Mouse (Mus musculus) hindbrain, embryonic 11.5 days (tissue): ENCODE results near the gene Cpt2. TPM values are rescaled to one million over a fixed set of nuclear protein-coding genes. Genes with fewer than 3 reads are reported as not detected.

Experiments
- ATAC-seq: fragments of 200-750 bp; cut with Nextera tagmentation; 2 replicates; pipeline ENCODE4 v1.8.0; 2017; ENCODE audit warnings: mild to moderate bottlenecking, moderate TSS enrichment, moderate library complexity; ENCODE audit not compliant: low FRiP score
- DNase-seq: peaks from one replicate; pipeline ENCODE4 v3.0.0-alpha.2; 2015; ENCODE audit warnings: low spot score
- H3K27ac ChIP-seq: fragments of 300-500 bp; sonication (generic); 2 replicates; pipeline ENCODE4 v1.5.1; 2014; ENCODE audit warnings: mild to moderate bottlenecking, low read depth, low read length
- H3K27me3 ChIP-seq: fragments of 300-500 bp; sonication (generic); 2 replicates; pipeline ENCODE4 v1.6.1; 2014; ENCODE audit warnings: mild to moderate bottlenecking, low read length, moderate library complexity, mixed read lengths; ENCODE audit not compliant: control insufficient read depth, insufficient read depth
- H3K36me3 ChIP-seq: fragments of 300-500 bp; sonication (generic); 2 replicates; pipeline ENCODE4 v1.6.1; 2014; ENCODE audit warnings: mild to moderate bottlenecking, low read length, moderate library complexity, mixed read lengths; ENCODE audit not compliant: control insufficient read depth, insufficient read depth
- H3K4me1 ChIP-seq: fragments of 300-500 bp; sonication (generic); replicated peaks from 2 replicates; pipeline ENCODE4 v1.6.1; 2014; ENCODE audit warnings: low read length, mixed read lengths; ENCODE audit not compliant: control insufficient read depth, insufficient read depth
- H3K4me2 ChIP-seq: fragments of 300-500 bp; sonication (generic); replicated peaks from 2 replicates; pipeline ENCODE4 v1.6.1; 2014; ENCODE audit warnings: mild to moderate bottlenecking, low read depth, low read length
- H3K4me3 ChIP-seq: fragments of 300-500 bp; sonication (generic); 2 replicates; pipeline ENCODE4 v1.5.1; 2014; ENCODE audit warnings: low read depth, low read length
- H3K9ac ChIP-seq: fragments of 300-500 bp; sonication (generic); 2 replicates; pipeline ENCODE4 v1.6.1; 2014; ENCODE audit warnings: low read depth, low read length
- H3K9me3 ChIP-seq: fragments of 300-500 bp; sonication (generic); 2 replicates; pipeline ENCODE4 v1.6.1; 2016; ENCODE audit warnings: low read length; ENCODE audit not compliant: control insufficient read depth
- WGBS: fragments of 180-500 bp; shearing (Covaris S2); extraction: QIAGEN DNeasy Blood & Tissue Kit; methylation state at CpG from one replicate; pipeline ENCODE4 v1.1.7; 2014; 5-methylcytosine and 5-hydroxymethylcytosine counted together
- polyA plus RNA-seq: library from polyadenylated mRNA; unstranded; fragments of >200 nt; fragmentation: Nextera tagmentation; extraction: Ambion mirVana; gene quantifications from 2 replicates; pipeline ENCODE4 v1.2.1, GENCODE M21; 2014

Gene Cpt2
- polyA plus RNA-seq, 1 experiment from 2014 or later = 34.0 TPM

DNA sequence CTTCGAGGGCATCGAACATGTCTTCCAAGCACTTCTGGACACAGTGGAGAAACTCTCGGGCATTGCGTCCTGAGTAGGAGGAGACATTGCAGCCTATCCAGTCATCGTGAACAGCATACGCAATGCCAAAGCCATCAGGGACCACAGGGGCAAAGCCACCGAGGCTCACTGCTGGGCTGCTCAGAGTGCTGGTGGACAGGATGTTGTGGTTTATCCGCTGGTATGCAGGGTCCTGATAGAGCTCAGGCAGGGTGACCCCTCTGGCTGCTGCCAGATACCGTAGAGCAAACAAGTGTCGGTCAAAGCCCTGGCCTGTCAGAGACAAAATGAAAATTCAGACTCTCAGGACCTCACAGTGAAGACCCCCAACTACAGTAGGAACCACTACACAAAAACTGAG, 19.2 kb downstream of the Cpt2 start:
- H3K9me3 ChIP-seq = no peaks in the 10 kb centered on the region
- no peak overlapping the region for H3K27ac ChIP-seq
- no peak overlapping the region for H3K9ac ChIP-seq
- H3K4me1 ChIP-seq = no peaks in the 10 kb centered on the region
- H3K4me2 ChIP-seq = no peak overlapping the region
- ATAC-seq (no peak), DNase-seq (no peak)
- no peaks in the 10 kb centered on the region for H3K36me3 ChIP-seq
- H3K27me3 ChIP-seq = no peaks in the 10 kb centered on the region
- H3K4me3 ChIP-seq = no peak overlapping the region
- WGBS = 95% methylated on average over 10 of the region's 10 CpGs

- Histone ChIP-seq H3K27me3 (no peaks in the 10 kb centered on the region), H3K4me3 (no peak overlapping the region), H3K4me2 (no peak overlapping the region), H3K4me1 (no peaks in the 10 kb centered on the region), H3K36me3 (no peaks in the 10 kb centered on the region), H3K9me3 (no peaks in the 10 kb centered on the region), H3K9ac (no peak overlapping the region), H3K27ac (no peak overlapping the region)
- ATAC-seq (no peak), DNase-seq (no peak)
- WGBS = 95% methylated on average over 3 of the region's 3 CpGs
These were observed 23.2 kb downstream of the Cpt2 start for GRCm38 (mm10) chr4:107900206-107900605.

GRCm38 (mm10) chr4:107899211-107899927, 24.0 kb downstream of the Cpt2 start:
- H3K9ac ChIP-seq = no peak overlapping the region
- ATAC-seq (no peak), DNase-seq (no peak)
- no peaks in the 10 kb centered on the region for H3K27me3 ChIP-seq
- no peak overlapping the region for H3K4me2 ChIP-seq
- WGBS = 87% methylated on average over 5 of the region's 5 CpGs
- H3K9me3 ChIP-seq = no peaks in the 10 kb centered on the region
- H3K36me3 ChIP-seq = no peaks in the 10 kb centered on the region
- H3K4me1 ChIP-seq = no peaks in the 10 kb centered on the region
- H3K4me3 ChIP-seq = no peak overlapping the region
- no peak overlapping the region for H3K27ac ChIP-seq

DNA sequence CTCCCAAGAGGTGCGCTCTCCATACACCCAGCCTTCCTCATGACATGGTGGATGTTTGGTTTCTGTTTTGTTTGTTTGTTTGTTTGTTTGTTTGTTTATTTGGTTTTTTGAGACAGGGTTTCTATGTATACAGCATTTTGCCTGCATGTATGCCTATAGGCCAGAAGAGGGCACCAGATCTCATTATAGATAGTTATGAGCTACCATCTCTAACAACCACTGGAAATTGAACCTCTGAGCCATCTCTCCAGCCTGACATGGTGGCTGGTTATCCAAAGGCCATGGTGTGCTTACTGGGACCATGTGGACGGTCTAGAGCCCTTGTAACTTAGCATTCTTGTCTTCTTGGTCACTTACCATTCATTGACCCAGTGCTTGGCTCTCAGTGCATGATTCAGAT, 30.7 kb downstream of the Cpt2 start:
- ATAC-seq = no peak
- Histone ChIP-seq H3K4me1 (no peaks in the 10 kb centered on the region), H3K4me3 (no peak overlapping the region), H3K4me2 (no peak overlapping the region), H3K9me3 (no peaks in the 10 kb centered on the region), H3K9ac (no peak overlapping the region), H3K36me3 (0 out of 2 replicates have a peak, but pooled peaks cover 2% of the 10 kb centered on the region), H3K27ac (no peak overlapping the region), H3K27me3 (no peaks in the 10 kb centered on the region)
- DNase-seq = peak; percentile 41
- 81% methylated on average over 2 of the region's 2 CpGs for WGBS

DNA sequence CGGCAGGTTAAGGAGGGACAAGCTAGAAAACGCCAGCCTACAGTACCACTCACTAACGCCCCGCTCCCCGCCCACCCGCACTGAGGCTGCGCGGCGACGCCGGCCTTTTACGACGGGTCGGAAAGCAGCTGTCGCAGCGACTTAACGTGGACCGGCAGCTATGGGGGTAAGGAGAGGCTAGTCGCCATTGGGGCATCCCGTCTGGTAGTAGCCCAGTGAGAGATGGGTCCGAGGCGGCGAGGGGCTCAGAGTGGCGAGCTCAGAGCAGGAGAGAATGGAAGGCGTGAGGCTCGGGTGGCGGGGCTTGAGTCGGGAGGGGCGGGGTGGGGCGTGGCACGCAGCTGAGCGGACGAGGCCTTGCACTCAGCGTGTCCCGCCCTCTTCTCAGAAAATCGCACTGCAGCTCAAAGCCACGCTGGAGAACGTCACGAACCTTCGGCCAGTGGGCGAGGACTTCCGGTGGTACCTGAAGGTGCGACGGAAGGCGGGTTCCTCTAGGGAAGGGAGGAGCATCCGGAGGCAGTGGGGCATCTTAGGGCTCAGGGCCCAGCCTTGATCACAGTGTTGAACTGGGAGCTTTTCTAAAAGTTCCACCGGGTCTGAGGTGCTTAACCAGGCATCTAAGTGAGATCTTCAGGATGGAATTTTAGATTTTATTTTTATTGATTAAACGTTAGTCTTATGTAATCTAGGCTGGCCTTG, 33.5 kb downstream of the Cpt2 start, which contains the start of gene 0610037L13Rik:
TSS of gene 0610037L13Rik (plus strand) at position 83 of the 702 bp plus-strand sequence.
- peak; percentile 94 for ATAC-seq
- peak within 1 kb of the TSS; percentile 74 for H3K9ac ChIP-seq
- H3K4me3 ChIP-seq = peak within 1 kb of the TSS; percentile 44
- peak within 1 kb of the TSS; percentile 87 for H3K27ac ChIP-seq
- H3K27me3 ChIP-seq = no peaks in the 10 kb centered on the region
- H3K4me1 ChIP-seq = no peaks in the 10 kb centered on the region
- WGBS = under 1% methylated on average over 45 of the region's 48 CpGs
- 0 out of 2 replicates have a peak, but pooled peaks cover 5% of the 10 kb centered on the region for H3K36me3 ChIP-seq
- DNase-seq = peak; percentile 94
- no peaks in the 10 kb centered on the region for H3K9me3 ChIP-seq
- peak within 1 kb of the TSS; percentile 82 for H3K4me2 ChIP-seq

GRCm38 (mm10) chr4:107889385-107889730, 34.1 kb downstream of the Cpt2 start:
- DNase-seq = no peak
- Histone ChIP-seq H3K4me1 (no peaks in the 10 kb centered on the region), H3K4me3 (peak overlapping the region; percentile 44), H3K9me3 (no peaks in the 10 kb centered on the region), H3K9ac (peak overlapping the region; percentile 74), H3K36me3 (peaks cover 8% of the 10 kb centered on the region; the same call in 1 of the 2 replicates), H3K27me3 (no peaks in the 10 kb centered on the region), H3K27ac (peak overlapping the region; percentile 87), H3K4me2 (peak overlapping the region; percentile 82)
- WGBS = under 1% methylated on average over 12 of the region's 12 CpGs
- ATAC-seq = peak; percentile 57

DNA sequence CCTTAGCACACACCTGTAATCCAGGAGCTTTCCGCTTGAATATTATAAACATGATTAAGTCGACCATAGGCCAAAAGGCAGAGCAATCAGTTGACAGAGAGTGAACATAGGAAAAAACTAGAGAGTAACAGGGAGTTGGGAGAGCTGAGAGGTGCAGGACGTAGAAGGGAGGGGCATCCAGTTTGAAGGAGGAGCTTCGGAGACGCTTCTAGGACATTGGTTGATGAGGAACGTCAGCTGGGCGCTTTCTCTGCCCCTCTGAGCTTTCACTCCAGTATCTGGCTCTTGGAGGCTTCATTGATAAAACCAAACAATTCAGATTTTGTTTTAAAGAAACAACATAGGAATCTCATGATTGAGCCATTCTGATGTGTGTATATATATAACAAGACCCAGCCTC, 37.0 kb downstream of the Cpt2 start:
- Histone ChIP-seq H3K9me3 (no peaks in the 10 kb centered on the region), H3K4me3 (no peak overlapping the region), H3K27ac (no peak overlapping the region), H3K36me3 (peaks cover 10% of the 10 kb centered on the region; the same call in 1 of the 2 replicates), H3K4me2 (no peak overlapping the region), H3K27me3 (no peaks in the 10 kb centered on the region), H3K4me1 (no peaks in the 10 kb centered on the region), H3K9ac (no peak overlapping the region)
- DNase-seq = no peak
- WGBS = 84% methylated on average over 7 of the region's 7 CpGs
- no peak for ATAC-seq

DNA sequence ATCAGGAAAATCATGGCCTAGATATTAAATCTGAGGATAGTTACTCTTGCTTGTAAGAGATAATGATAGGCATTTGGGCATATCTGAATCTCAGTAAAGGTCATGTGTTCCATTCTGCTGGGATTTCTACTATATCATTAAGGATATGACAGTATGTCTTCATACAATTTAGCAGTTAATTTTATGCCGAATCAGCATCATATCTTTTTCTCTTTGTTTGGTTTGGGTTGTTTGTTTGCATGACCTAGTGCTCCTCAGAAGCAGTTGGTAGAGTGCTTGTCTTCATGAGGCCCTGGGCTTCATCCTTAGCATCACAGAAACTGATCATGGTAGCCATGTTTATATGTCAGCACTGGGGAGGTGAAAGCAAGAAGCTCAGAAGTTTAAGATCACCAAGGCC, 41.8 kb downstream of the Cpt2 start:
- Histone ChIP-seq H3K4me3 (no peak overlapping the region), H3K4me1 (peaks cover 3% of the 10 kb centered on the region; the same call in 1 of the 2 replicates), H3K27me3 (no peaks in the 10 kb centered on the region), H3K36me3 (peaks cover 5% of the 10 kb centered on the region; the same call in 1 of the 2 replicates), H3K27ac (no peak overlapping the region), H3K9me3 (no peaks in the 10 kb centered on the region), H3K4me2 (no peak overlapping the region), H3K9ac (no peak overlapping the region)
- DNase-seq = no peak
- 95% methylated on average over 1 of the region's 1 CpGs for WGBS
- ATAC-seq = no peak
